Mouse (Mus musculus) forebrain, embryonic 10.5 days (tissue): ENCODE data around the gene Krtap4-2. TPM values are rescaled to one million over a fixed set of nuclear protein-coding genes. Genes with fewer than 3 reads are reported as not detected.
A peak's percentile ranks its signal among the peaks of the same experiment; 100 is the strongest.
"Not testable (repeated sequence)": the region's sequence is repeated elsewhere in the genome, so short reads cannot be mapped to it uniquely, and the experiment has no call there.

Source experiments
- DNase-seq: peaks from one replicate; pipeline ENCODE4 v3.0.0-alpha.2; 2017; ENCODE audit warnings: low spot score; ENCODE audit errors: extremely low spot score
- H3K27ac ChIP-seq: fragments of 300-500 bp; sonication (generic); 2 replicates; pipeline ENCODE4 v1.5.1; 2016; ENCODE audit warnings: mild to moderate bottlenecking
- H3K27me3 ChIP-seq: fragments of 300-500 bp; sonication (generic); 2 replicates; pipeline ENCODE4 v1.6.1; 2016; ENCODE audit warnings: mild to moderate bottlenecking; ENCODE audit not compliant: poor library complexity, severe bottlenecking
- H3K36me3 ChIP-seq: fragments of 300-500 bp; sonication (generic); replicated peaks from 2 replicates; pipeline ENCODE4 v1.6.1; 2016; ENCODE audit warnings: mild to moderate bottlenecking, moderate library complexity
- H3K4me1 ChIP-seq: fragments of 300-500 bp; sonication (generic); 2 replicates; pipeline ENCODE4 v1.6.1; 2016
- H3K4me3 ChIP-seq: fragments of 300-500 bp; sonication (generic); 2 replicates; pipeline ENCODE4 v1.5.1; 2016; ENCODE audit warnings: mild to moderate bottlenecking, moderate library complexity
- H3K9me3 ChIP-seq: fragments of 300-500 bp; sonication (generic); 2 replicates; pipeline ENCODE4 v1.6.1; 2016; ENCODE audit warnings: mild to moderate bottlenecking, moderate library complexity
- WGBS: fragments of 180-500 bp; shearing (Covaris S2); methylation state at CpG from one replicate; pipeline ENCODE4 v1.1.7; 2016; 5-methylcytosine and 5-hydroxymethylcytosine counted together
- polyA plus RNA-seq: library from polyadenylated mRNA; unstranded; fragments of >200 nt; fragmentation: Nextera tagmentation; extraction: Ambion mirVana; gene quantifications from 2 replicates; pipeline ENCODE4 v1.2.1, GENCODE M21; 2016

The Krtap4-2 gene
- polyA plus RNA-seq, result not detected in 2 replicates

DNA sequence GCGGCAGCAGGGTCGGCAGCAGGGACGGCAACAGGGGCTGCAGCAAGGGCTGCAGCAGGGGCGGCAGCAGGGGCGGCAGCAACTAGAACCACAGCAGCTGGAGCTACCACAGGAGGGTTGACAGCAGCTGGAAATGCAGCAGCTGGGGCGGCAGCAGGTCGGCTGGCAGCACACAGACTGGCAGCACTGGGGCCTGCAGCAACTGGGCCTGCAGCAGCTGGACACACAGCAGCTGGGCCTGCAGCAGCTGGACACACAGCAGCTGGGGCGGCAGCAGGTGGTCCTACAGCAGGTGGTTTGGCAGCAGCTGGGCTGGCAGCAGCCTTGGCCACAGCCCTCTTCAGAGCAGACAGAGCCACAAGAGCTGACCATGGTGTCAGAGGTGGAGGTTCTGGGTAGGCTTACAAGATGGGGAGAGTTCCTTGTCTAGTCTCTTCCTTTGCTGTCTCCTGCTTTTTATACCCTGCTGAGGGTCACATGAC lies at the start of gene Krtap4-2:
Krtap4-2 (minus strand) TSS at position 432 of the 482 bp plus-strand sequence.
- DNase-seq, result no peak
- 0 out of 2 replicates have a peak within 1 kb of the TSS, but pooled peaks have one; percentile 15 for H3K27ac ChIP-seq
- peaks cover 5% of the 10 kb centered on the region for H3K4me1 ChIP-seq
- no peaks in the 10 kb centered on the region for H3K27me3 ChIP-seq
- no peaks in the 10 kb centered on the region for H3K36me3 ChIP-seq
- WGBS, result 40% methylated on average over 8 of the region's 8 CpGs
- no peaks in the 10 kb centered on the region for H3K9me3 ChIP-seq
- H3K4me3 ChIP-seq, result no peak within 1 kb of the TSS

DNA sequence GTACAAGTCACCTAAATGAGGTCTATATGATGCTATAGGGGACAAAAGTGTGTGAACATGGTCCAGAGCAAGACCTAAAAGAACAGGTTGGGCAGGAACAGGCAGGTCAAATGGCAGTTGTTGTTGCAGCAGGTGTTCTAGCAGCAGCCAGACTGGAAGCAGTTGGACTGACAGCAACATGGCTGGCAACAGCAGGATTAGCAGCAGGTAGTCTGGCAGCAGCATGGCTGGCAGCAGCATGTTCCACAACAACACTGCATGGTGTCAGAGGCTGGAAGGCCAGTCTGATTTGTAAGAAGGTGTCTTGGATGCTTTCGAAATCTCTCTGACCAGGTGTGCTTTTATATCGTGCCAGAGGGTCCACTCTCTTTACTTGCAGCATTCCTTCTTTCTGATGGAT lies 48.6 kb upstream of the Krtap4-2 start:
- H3K27ac ChIP-seq, result no peak overlapping the region
- DNase-seq, result no peak
- H3K4me1 ChIP-seq, result no peaks in the 10 kb centered on the region
- H3K9me3 ChIP-seq, result no peaks in the 10 kb centered on the region
- WGBS, result 89% methylated on average over 2 of the region's 2 CpGs
- H3K36me3 ChIP-seq, result no peaks in the 10 kb centered on the region
- no peaks in the 10 kb centered on the region for H3K27me3 ChIP-seq
- no peak overlapping the region for H3K4me3 ChIP-seq

DNA sequence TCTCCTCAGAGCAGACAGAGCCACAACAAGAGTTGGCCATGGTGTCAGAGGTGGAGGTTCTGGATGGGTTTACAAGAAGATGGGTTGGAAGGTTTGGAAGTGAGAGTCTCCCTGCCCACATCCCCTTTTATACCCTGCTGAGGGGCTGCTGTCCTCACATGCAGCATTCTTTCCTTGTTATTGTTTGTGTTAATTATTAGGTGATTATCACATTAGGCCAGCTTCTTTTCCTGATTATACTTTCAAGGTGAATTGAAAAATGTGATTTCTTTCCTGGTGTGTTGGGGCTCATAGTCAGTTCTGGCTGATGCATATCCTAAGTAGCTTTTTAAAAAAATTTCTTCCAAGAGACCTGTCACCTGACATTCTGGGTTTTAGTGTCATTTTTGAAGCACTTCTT lies 31.0 kb upstream of the Krtap4-2 start, which contains the start of gene Krtap4-6:
Krtap4-6 (minus strand) TSS at position 101 of the 400 bp plus-strand sequence.
- Histone ChIP-seq H3K4me3 (no peak within 1 kb of the TSS), H3K9me3 (no peaks in the 10 kb centered on the region; the same call in 1 of the 2 replicates), H3K36me3 (no peaks in the 10 kb centered on the region), H3K27ac (0 out of 2 replicates have a peak within 1 kb of the TSS, but pooled peaks have one; percentile 15), H3K27me3 (no peaks in the 10 kb centered on the region), H3K4me1 (no peaks in the 10 kb centered on the region)
- no peak for DNase-seq

DNA sequence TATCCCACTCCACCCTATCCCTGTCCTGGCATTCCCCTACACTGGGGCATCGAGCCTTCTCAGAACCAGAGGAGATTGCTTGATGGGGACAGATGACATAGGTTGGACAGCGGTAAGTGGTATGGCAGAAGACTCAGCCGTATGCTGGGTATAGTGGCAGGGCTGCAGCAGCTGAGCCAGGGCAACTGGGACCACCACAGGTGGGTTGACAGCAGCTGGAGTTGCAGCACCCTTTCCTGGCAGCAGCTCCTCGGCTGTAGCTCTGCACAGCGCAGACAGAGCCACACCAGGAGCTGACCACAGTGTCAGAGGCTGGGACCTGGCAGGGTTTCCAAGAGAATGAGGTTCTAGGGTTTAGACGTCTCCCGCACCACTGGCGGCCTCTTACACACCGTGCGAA lies 27.9 kb upstream of the Krtap4-2 start:
- Histone ChIP-seq H3K4me1 (no peaks in the 10 kb centered on the region), H3K27me3 (no peaks in the 10 kb centered on the region), H3K4me3 (no peak overlapping the region), H3K9me3 (no peaks in the 10 kb centered on the region; the same call in 1 of the 2 replicates), H3K27ac (no peak overlapping the region), H3K36me3 (no peaks in the 10 kb centered on the region)
- no peak for DNase-seq
- WGBS, result 92% methylated on average over 10 of the region's 10 CpGs

DNA sequence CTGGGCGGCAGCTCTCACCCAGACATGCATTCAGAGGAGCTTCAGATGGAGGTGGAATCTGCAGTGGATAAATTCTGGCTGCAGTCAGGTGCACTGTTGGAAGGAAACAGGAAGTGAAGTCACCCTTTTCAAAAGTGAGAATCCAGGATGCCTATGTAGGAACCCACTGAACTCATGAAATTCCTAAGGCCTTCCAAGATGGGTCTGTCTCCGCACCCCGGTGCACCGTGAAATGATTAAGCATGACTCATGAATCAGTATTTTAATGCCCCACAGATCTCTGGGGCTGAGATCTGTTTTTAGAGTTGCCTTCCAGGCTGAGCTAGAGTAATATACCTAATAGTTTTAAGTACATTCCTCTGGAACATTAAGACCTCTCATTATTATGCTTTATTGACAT lies 24.4 kb upstream of the Krtap4-2 start:
- no peak overlapping the region for H3K4me3 ChIP-seq
- peaks cover 5% of the 10 kb centered on the region; the same call in 1 of the 2 replicates for H3K4me1 ChIP-seq
- no peaks in the 10 kb centered on the region for H3K27me3 ChIP-seq
- H3K27ac ChIP-seq, result no peak overlapping the region
- no peaks in the 10 kb centered on the region for H3K36me3 ChIP-seq
- no peak for DNase-seq
- no peaks in the 10 kb centered on the region for H3K9me3 ChIP-seq
- 90% methylated on average over 4 of the region's 4 CpGs for WGBS

DNA sequence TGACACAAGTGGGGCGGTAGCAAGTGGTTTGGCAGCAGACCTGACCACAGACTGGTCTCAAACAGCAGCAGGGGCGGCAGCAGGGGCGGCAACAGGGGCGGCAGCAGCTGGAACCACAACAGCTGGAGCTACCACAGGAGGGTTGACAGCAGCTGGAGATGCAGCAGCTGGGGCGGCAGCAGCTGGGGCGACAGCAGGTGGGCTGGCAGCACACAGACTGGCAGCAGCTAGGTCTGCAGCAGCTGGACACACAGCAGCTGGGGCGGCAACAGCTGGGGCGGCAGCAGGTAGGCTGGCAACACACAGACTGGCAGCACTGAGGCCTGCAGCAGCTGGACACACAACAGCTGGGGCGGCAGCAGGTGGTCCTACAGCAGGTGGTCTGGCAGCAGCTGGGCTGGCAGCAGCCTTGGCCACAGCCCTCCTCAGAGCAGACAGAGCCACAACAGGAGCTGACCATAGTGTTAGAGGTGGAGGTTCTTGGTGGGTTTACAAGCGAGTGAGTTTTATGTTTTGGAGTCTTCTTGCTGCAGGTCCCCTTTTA lies 23.7 kb upstream of the Krtap4-2 start, which contains the start of gene Gm11563:
Gm11563 (minus strand) TSS at position 494 of the 544 bp plus-strand sequence.
- DNase-seq, H3K36me3 ChIP-seq, H3K4me1 ChIP-seq, H3K27me3 ChIP-seq, H3K9me3 ChIP-seq, H3K4me3 ChIP-seq: not testable (repeated sequence)
- 64% methylated on average over 10 of the region's 10 CpGs for WGBS
- H3K27ac ChIP-seq, result 0 out of 2 replicates have a peak within 1 kb of the TSS, but pooled peaks have one; percentile 20

DNA sequence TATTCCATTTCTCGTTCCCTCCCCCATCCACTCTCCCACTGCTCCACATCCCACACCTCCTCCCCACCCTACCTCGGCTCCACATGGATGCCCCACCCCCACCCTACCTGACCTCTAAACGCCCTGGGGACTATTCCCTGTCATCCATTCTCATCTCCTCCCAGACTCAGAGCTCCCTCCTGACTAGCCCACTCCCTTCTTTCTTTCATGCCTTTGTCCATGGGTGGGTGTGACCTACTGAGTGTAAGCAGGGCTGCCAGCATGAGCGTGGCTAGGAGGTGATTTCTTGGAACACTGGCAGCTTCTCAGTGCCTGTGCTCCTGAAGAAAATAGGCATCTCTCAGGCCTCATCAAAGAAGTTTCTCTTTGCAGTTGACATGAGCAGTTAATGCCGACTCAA lies 22.2 kb upstream of the Krtap4-2 start:
- H3K27me3 ChIP-seq, result no peaks in the 10 kb centered on the region
- peaks cover 5% of the 10 kb centered on the region; the same call in 1 of the 2 replicates for H3K4me1 ChIP-seq
- no peaks in the 10 kb centered on the region for H3K9me3 ChIP-seq
- 60% methylated on average over 5 of the region's 5 CpGs for WGBS
- H3K36me3 ChIP-seq, result no peaks in the 10 kb centered on the region
- H3K27ac ChIP-seq, result no peak overlapping the region
- no peak for DNase-seq
- no peak overlapping the region for H3K4me3 ChIP-seq

DNA sequence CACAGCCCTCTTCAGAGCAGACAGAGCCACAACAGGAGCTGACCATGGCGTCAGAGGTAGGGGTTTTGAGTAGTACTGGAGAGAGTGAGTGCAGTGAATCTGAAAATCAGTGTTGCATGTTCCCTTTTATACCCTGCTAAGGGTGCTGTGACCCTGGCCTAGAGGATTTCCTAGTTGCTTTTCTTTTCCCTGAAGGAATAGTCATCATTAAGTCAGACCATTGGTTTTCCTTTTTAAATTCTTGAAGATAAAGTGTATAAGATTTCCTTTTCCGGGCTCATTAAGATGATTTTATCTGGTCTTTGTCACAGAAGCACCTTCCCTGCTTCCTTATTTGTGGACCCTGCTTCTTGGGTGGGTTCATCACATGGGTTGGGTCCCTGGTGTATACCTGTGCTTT lies 15.3 kb upstream of the Krtap4-2 start, which contains the start of gene Gm11555:
Gm11555 (minus strand) TSS at position 101 of the 400 bp plus-strand sequence.
- no peak within 1 kb of the TSS for H3K27ac ChIP-seq
- no peak for DNase-seq
- WGBS, result 79% methylated on average over 2 of the region's 2 CpGs
- H3K4me1 ChIP-seq, result no peaks in the 10 kb centered on the region
- H3K4me3 ChIP-seq, result no peak within 1 kb of the TSS
- no peaks in the 10 kb centered on the region for H3K36me3 ChIP-seq
- no peaks in the 10 kb centered on the region for H3K9me3 ChIP-seq
- no peaks in the 10 kb centered on the region for H3K27me3 ChIP-seq

DNA sequence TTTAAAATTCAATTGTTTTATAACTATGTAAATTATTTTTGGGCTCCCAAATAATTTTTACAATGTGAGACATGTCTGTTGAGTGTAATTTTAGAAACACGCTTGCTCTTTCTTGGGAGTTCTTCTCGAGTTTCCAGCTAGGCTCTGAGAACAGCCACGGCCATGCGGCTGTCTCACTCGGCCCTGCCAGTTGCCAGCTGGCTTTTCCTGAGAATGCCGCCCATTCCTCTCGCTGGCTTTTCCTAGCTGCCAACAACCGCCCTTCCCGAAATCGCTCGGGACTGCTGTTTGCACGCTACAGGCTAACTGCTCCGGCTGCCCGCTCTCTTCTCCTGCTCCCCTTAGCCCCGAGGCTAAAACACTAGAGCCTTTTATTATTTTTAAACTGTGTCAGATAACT lies 11.6 kb upstream of the Krtap4-2 start:
- H3K4me1 ChIP-seq, result no peaks in the 10 kb centered on the region
- H3K4me3 ChIP-seq, result no peak overlapping the region
- H3K9me3 ChIP-seq, result no peaks in the 10 kb centered on the region
- WGBS, result 90% methylated on average over 15 of the region's 15 CpGs
- no peaks in the 10 kb centered on the region for H3K36me3 ChIP-seq
- DNase-seq, result no peak
- no peak overlapping the region for H3K27ac ChIP-seq
- no peaks in the 10 kb centered on the region for H3K27me3 ChIP-seq

DNA sequence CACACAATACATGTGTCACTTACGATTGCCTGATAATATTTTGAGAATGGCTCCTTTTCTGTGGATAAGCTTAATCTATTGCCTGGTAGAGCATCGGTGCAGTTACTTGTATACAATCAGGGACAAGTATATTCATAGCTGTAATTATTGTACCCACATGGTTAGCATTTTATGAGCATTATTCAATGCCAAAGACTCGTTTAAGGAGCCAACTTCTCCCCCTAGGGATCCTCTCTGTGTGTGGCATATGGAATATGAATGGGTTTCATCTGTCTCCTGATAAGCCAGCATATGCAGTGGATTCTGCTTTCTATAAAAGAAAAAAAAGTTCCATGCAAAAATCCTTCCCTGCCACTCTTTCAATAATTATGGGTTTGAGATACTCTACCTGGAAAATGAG lies 9.5 kb upstream of the Krtap4-2 start:
- no peak overlapping the region for H3K27ac ChIP-seq
- no peak for DNase-seq
- no peaks in the 10 kb centered on the region for H3K4me1 ChIP-seq
- 81% methylated on average over 3 of the region's 3 CpGs for WGBS
- no peak overlapping the region for H3K4me3 ChIP-seq
- no peaks in the 10 kb centered on the region for H3K27me3 ChIP-seq
- H3K36me3 ChIP-seq, result no peaks in the 10 kb centered on the region
- H3K9me3 ChIP-seq, result no peaks in the 10 kb centered on the region

DNA sequence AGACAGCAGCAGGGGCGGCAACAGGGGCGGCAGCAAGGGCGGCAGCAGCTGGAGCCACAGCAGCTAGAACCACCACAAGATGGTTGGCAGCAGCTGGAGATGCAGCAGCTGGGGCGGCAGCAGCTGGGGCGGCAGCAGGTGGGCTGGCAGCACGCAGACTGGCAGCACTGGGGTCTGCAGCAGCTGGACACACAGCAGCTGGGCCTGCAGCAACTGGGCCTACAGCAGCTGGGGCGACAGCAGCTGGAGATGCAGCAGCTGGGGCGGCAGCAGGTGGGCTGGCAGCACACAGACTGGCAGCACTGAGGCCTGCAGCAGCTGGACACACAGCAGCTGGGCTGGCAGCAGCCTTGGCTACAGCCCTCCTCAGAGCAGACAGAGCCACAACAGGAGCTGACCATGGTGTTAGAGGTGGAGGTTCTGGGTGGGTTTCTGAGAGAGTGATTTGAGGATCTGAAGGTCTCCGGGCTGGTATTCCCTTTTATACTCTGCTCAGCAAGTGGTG lies 8.8 kb upstream of the Krtap4-2 start, which contains the start of gene Krtap4-7:
Krtap4-7 (minus strand) TSS at position 455 of the 505 bp plus-strand sequence.
- not testable (repeated sequence) for H3K9me3 ChIP-seq, H3K27ac ChIP-seq, DNase-seq, H3K4me3 ChIP-seq, H3K36me3 ChIP-seq, H3K4me1 ChIP-seq, H3K27me3 ChIP-seq
- whole genome bisulfite sequencing, result 85% methylated on average over 9 of the region's 9 CpGs

DNA sequence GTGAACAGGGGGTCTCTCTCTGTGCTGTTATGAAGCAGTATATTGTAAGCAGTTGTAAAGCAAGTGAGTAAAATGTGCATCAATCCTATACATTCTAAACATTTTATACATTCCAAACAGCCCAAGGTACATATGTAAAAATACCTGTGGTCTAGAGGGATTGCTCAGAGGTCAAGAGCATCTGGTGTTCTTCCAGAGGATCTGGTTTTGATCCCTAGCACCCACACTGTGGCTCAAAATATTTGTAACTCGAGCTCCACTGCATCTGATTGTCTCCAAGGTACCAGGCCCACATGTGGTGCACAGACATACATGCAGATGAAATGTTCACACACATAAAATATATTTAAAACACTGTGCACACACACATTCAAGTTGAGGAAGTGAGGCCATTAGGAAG lies 6.0 kb upstream of the Krtap4-2 start:
- 59% methylated on average over 1 of the region's 1 CpGs for WGBS
- Histone ChIP-seq H3K27me3 (no peaks in the 10 kb centered on the region), H3K9me3 (no peaks in the 10 kb centered on the region), H3K27ac (no peak overlapping the region), H3K4me3 (no peak overlapping the region), H3K36me3 (no peaks in the 10 kb centered on the region), H3K4me1 (no peaks in the 10 kb centered on the region)
- DNase-seq, result no peak

DNA sequence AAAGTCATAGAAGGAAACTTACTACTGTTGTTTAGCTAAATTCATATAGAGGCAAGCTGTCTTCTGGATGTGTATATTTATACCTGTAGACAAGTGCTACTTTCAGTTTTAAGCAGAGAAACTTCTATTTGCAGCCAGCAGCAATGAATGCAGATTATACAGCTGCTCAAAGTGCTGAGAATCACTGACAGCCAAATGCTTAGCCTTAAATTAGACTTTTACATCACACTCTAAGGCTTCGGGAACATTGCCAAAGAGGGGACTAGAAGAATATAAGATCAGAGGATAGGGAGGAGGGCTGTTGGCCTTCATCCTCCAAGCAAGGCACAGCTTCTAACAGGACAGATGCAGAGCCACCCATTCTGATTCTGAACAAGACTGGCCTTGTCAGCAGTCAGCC lies 2.2 kb upstream of the Krtap4-2 start:
- H3K27me3 ChIP-seq, result no peaks in the 10 kb centered on the region
- H3K36me3 ChIP-seq, result no peaks in the 10 kb centered on the region
- H3K27ac ChIP-seq, result no peak overlapping the region
- DNase-seq, result no peak
- no peak overlapping the region for H3K4me3 ChIP-seq
- WGBS, result 87% methylated on average over 1 of the region's 1 CpGs
- no peaks in the 10 kb centered on the region for H3K9me3 ChIP-seq
- H3K4me1 ChIP-seq, result peaks cover 5% of the 10 kb centered on the region
